Mouse (Mus musculus) testis, postnatal 14 days (tissue): ENCODE measurements around the gene Tspan5.

Experiments
- DNase-seq: peaks from one replicate; pipeline ENCODE4 v3.0.0; 2021; ENCODE audit warnings: low spot score

Tspan5 gene

DNA sequence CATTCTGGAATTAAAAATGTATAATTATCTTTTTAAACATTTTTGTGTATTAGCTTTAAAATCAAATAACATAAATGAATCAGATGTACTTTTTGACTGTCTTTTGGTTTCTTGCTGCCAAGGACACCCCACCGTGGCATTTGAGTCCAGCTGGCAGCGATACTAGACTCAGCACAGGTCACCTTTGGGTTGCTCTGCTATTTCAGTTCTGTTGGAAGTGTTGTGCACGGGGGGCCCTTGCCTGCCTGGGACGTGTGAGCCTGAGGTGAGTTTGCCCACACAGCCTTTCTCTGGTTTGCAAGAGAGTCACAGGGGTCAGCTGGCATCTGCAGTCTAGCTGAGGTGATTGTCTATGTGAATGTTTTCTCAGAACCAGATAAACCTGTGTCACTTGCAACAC is 65.8 kb downstream of the Tspan5 start:
- DNase-seq = no peak

DNA sequence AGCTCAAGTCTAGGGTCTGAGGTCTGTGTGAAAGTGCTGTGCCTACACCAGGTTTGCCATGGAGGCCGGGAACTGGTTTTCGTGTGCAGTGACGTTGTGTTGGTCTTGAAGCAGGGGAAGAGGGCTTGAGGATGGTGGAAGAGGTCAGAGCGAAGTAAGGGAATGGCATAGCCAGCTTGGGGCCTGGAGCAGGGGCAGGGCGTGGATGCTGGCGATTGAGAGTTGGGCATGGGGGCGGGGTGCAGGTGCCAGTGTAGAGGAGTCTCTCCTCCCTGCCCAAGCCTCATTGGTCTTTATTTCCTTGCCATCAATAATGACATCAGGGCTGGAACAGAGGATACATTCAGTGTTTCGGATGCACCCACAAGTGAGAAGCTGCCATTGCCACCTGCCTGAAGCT is 67.5 kb downstream of the Tspan5 start:
- no peak for DNase-seq

DNA sequence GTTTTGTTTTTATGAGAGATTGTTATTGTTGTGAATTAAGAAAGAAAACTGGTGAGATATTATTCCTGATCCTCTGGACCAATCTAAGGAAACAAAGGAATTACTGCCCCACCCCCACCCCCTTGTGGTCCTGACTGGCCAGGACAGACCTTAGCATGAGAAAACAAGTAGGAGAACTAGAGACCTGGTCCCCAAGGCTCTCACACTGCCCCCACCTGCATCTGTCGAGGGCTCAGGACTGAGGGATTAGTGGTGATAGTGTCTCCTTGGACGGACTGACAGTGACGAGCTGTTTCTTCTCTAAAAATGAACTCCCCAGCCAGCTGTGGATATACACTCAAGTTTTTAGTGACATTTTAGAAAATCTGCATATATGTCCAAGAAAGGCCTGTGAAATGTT is 70.6 kb downstream of the Tspan5 start:
- DNase-seq = no peak

DNA sequence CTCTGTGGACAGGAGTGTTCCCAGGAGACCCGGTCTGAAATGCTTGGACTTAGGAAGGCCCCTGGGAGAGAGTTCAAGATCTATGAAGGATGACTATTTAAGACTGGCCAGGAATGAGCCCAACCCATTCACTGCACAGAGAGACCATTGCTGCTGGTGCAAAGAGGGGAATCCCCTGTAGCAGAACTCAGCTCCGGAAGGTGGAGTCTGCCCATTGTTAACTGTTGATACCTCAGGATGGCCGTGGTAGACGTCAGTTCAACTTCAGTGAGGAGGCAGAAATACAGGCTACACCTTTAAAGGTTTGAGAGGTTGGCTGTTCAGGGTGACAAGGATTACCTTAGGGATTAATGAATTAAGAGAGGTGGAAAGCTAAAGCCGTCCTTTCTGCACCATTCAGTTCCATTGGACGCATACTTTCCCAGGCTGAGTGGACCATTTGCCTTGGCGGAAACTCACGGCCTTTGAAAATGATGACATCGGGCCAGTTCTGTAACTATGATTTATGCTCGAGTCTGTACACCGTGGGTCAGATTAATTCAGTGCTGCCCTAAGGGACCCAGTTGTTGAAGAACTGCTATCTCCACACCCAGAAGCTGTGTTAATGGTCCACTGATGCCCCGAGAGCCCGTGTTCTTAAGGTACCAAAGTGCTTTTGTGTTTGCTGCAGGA is 71.3 kb downstream of the Tspan5 start:
- DNase-seq = no peak

DNA sequence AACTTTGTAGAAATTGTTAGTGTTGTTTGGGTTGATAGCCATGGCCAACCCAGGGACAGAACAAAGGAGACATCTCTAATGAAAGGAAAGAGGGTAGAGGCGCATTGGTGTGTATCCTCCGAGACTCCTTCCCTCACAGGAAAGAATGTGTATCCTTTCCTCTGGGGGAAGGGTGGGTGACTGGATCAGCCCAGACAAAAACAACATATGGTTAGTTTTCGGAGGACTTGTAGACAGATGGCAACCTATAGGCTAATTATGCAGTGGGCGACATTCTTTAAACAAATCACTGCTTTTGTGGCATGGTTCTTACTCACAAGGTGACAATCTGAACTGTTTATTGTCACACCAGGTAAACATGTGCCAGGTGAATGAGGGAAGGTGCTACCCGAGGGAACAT is 72.5 kb downstream of the Tspan5 start:
- no peak for DNase-seq

DNA sequence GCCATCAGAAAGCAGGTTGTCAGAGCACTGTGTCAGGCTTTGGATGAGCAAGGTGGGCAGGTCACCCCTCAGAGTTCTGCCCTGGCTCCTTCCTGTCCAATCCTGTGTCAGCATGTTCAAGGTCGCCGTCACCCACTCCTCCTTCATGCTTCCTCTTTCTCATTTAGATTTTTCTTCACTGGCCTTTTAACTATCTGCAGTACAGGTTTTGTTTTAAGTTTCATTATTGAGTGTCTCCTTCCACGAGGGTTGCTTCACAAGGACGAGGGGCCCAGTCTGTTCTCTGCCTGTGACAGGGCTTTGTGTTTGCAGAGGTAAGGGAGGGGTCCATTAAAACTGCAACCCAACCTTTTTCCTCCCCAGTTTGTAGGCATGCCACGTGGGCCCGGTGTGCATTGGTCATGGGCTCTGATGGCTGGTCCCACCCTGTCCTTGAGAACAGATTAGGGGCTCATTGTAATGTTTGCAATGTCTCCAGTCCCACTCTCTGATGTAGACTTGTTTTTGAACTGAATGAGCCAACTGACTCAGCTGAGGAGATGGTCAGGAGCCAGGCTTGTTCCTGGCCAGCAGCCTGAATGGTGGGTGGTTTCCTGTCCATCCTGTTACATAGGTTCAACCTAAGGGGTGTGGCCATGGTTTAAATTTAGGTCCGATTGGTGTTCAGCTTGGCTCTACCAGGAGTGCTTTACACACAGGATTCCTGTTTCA is 73.3 kb downstream of the Tspan5 start:
- no peak for DNase-seq

DNA sequence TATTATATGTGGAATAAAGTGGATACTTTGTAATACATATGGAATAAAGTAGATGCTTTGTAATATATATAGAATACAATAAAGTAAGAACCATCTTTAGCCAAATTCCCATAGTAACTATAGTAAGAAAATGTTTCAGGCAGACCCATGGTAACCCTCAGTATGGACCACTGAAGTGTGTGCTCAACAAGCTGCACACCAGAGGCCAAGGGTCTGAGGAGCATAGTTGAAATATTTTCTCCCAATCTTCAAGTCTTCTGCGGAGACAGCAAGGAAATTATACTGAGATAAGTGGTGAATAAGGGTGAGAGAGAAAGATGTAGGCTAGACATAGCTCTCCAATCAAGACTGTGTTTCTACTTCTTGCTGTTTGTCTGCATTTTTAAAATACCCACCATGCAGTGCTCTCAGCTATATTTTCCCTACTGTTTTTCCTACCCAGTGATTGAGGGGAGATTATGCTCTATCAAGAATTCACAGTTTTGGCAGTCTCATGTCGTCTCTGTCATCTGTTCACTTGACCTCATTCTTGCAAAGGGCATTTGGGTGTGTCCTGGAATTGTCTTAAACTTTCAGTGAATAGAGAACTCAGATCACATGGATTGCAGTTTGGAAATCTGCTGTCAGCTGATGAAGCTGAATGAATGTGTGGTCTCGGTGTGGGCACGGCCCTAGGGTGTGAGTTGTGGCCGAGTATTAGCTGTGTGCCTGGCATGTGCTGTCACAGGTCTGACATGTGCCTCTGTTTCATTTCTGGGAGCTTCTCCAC is 75.1 kb downstream of the Tspan5 start:
- DNase-seq = no peak

DNA sequence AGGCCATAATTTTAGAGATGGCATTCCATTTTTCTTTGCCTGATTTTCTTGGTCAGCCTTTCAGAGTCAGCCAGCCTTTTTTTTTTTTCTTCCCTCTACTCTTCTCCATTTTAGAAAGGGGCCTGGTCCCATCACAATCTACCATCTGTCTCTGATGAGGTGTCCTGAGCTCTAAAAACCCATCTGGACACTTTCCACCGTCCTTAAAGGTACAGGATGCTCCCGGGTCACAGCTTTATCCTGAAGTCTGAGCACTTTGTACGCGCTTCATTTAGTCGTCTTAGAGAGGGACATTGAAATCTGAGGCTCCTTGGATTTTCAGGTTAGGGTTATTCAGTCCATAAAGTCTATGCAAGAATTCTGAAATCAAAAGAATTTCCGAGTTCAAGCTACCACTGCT is 77.9 kb downstream of the Tspan5 start:
- no peak for DNase-seq

DNA sequence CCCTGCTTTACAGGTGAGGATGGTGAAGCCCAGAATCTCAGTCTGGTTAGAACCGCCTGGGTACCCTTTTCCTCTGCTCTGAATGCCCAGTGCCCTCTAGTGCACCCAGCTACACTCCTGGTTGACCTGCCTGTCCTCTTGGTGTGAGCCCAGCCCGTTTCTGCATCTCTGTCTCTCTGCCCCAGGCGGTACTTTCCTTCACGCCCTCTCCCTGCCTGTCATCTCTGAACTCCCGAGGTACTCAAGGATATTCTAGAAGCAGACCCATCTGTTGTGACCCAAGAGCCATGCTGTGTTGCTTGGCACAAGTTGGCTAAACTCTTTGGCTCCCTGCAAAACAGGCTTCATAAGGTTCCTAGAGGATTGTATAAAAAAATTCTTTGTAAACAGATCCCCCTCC is 78.3 kb downstream of the Tspan5 start:
- DNase-seq = no peak

DNA sequence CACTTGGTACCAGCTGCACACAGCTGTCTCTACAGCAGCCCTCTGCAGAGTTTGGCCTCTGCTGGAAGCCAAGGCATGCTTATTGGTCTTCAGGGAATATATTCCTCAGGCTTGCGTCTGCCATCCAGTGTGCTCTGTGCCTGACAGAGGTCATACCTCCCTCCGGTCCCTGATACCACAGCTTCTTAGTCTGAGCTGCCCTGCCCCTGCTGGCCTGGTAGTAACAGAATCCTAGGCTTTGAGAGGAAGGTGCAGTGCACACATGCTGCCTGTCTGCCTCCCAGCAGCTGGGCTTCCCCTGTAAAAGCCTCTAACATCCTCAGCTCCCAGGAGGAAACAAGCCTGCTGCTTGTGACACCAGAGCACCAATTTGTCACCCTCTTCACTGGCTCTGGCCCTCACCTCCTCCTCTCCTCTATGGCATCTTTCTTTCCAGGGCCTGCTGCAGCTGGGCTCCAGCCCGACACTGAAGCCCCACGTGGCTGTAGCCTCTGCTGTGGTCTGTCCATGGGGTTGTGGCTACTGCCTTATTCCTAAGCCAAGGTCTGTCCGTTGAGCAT is 80.0 kb downstream of the Tspan5 start:
- DNase-seq = no peak

DNA sequence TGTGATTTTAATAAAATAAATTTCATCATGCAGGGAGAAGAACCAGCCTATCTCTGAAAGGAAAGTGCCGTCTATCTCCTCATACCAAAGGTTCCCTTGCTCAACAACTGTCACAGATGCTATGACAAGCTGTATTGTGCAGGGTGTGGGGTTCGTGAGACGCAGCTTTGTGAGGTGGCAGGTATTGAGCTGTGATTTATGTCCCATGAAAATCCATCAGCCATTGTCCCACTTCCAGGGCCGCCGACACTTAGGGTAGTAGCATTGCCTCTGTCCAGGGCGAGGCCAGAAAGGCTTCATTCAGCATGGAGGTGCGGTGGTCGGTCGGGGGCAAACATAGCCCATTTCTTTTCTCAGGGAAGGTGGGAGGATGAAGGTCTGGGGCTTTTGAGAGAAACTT is 81.9 kb downstream of the Tspan5 start:
- no peak for DNase-seq

DNA sequence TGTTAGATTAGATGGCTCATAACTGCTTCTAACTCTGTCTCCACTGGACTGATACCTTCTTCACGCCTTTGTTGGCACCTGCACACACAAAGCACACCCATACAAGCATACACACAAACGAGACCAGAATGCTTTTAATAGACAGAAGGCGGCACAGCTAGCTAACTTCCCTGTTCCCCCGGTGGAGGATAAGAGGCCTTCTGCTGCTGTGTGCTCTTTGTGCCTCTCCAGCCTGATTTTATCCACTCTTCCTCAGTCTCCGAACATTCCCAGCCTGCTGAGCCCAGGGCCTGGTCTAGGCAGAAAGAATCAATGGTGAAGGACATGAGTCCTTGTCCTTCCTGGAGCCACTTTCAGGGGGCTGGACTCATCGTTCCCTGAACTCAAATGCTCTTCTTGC is 83.3 kb downstream of the Tspan5 start:
- no peak for DNase-seq

DNA sequence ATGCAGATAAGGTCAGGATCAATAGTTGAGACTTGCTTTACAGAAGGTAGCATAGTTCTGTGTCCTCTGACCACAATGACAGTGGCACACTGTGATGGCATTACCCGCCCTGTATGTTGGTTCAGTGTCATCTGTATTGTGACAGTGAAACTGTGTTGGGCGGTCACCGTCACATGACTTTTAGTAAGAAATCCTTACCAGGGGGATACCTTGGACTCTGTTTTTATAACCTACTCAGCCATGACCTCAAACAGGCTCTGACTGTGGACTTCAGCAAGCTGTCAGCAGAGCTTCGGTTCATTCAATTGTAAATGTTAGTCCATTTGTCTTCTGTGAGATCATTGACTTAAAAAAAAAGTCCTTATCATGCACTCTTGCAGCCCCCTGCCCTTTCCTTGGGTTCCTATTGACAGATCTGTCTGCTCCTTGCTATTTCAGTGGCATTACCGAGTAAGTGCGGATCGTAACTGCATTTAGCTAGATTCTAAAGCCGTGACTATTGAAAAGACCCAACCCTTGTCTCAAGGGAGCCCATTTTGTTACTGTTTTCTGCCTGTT is 84.3 kb downstream of the Tspan5 start:
- no peak for DNase-seq

DNA sequence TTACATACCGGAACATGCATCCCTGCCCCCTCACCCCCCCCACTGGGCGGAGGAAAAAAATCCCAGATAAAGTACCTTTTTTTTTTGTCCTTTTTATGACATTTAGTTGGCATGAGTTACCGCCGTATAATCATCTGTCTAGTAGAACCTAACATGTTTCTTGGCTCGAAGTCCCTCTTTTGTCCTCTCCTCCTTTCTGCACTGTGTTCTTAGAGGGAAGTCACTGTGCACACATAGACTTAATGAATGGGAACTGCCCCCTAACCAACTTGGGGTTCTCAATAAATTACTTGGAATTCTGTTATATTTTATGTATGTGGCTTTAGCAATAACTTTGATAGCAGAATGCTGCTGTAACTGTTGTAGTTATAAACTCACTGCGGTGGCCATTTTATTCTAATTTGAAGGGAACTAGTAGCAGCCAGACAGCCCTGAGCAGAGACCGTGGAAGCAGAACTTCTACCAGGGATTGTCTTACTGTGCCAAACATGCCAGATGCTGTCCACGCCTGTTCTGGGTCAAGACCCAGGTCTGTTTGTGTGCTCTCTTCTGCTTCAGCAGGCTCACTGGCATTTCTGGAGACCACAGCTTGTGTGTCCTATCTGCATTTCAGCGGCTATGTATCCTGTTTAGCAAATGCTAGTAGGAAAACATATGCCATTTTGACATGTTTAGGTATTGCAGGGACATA is 91.0 kb downstream of the Tspan5 start:
- DNase-seq = no peak

DNA sequence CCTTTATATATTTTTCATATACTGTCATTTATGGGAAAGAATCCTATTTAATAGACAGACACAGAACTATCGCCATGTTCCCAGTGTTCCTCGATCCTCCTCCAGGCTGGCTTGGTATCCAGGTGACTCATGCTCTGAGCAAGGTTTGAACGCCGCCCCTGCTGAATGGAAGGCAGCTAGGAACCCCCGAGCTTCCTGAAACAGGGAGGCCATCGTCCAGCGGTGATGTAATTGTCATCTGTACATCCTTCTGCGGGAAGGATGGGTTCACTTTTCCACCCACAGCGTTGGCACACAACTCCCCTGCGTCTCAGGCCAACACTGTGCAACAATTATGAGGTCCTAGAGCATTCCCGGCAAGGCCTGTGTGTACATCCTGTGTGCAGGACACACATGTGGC is 92.2 kb downstream of the Tspan5 start:
- no peak for DNase-seq

DNA sequence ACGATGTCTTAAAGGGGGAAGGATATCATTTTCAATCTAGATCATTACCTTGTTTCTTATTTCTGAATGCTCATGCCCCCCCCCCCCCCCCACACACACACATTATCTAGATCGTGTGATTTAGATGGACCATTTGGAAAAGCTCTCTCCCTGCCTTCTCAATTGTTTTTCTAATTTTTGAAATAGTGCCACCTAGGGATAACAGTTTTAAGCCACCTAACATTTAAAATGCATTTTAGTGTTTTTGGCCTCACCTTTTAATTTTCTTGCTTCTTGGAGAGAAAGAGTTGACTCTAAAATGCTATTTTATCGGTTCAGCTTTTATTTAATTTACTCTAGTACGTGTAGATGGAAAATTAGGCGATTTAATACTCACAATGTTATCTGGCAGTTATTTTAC is 94.9 kb downstream of the Tspan5 start:
- DNase-seq = no peak

DNA sequence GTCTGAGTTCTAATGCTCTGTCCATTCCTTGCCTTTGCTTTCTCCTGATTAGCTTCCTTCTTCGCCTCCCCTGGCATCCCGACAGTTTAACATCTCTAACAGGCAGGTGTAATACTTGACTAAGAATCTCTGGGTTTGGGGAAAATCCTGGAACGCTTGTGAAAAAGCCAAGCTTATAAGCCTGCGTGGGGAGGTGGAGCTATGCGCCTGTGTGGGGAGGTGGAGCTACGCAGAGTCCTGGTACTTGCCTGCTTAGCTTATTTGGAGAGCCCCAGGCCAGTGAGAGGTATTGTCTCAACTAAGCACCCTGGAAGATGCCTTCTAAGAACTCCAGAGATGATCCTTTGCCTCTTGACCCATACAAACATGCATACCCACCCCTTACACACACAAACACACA is 95.7 kb downstream of the Tspan5 start:
- DNase-seq = no peak

DNA sequence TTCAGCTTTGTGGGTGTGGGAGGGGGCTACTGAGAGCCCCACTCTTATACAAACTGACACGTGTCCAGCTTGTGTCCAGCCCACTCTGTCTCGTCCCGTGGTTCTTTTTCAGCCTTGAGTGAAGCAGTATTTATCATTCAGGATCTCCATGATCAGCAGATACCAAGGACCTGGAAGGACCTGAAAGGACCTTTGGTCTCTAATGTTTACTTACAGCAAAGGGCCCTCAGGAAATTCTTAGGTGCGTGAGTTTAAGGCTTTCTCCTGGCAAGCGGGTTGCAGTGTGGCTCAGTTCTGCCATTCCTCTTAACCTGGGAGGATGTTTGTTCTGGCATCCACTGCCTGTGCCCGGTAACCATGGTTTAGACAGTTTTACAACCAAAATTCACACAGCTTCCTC is 97.7 kb downstream of the Tspan5 start:
- no peak for DNase-seq

DNA sequence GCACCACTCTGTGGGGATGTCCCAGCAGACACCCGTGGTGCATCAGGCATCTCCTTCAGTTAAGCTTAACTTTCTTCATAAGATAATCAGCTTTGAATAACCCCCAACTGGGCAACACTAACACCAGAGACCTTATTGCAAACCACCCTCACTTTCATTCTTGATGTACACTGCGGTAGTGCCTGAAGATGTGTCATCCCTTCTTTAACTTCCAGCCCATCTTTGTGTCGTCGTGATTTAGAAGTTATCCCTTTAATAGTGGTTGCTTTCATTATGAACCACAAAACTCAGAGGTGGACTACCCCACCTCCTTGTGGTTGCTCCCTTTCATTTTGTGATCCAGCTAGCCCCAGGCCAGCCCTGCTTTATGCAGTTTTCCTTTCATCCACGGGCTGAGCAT is 99.3 kb downstream of the Tspan5 start:
- no peak for DNase-seq

DNA sequence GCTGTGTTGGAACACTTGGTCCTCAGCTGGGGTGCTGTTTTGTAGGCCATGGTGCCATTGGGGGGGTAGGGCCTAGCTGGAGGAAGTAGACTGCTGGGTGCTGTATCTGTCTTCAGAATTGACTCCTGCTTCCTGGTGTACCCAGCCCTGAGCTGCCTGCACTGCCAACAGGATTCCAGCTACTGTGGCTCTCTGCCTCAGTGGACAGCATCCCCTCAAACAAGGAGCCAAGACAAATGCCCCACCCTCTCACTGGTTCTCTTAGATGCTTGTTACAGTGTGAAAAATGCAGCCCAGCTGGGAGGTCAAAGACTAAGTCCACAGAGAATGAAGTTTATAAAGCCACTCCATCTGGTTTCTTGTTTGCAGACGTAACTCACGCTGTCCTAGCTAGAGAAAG is 101.2 kb downstream of the Tspan5 start:
- no peak for DNase-seq

DNA sequence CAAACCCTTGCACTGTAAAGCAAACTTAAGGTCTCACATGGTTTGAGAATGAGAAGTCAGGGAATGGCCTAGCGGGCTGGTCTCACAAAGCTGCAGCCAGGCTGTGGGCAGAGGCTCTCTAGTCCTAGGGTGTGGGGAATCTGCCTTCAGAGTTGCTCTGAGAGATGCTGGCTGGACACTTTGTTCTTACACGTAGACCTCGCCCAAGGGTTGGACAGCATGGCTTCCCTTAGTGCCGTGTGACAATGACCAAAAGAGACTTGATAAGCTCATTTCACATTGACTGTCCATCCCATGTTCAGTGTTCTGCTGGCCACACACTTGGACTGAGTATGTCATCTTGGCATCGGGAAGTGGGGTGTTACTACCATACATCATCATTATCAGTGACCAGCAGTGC is 101.6 kb downstream of the Tspan5 start:
- no peak for DNase-seq

DNA sequence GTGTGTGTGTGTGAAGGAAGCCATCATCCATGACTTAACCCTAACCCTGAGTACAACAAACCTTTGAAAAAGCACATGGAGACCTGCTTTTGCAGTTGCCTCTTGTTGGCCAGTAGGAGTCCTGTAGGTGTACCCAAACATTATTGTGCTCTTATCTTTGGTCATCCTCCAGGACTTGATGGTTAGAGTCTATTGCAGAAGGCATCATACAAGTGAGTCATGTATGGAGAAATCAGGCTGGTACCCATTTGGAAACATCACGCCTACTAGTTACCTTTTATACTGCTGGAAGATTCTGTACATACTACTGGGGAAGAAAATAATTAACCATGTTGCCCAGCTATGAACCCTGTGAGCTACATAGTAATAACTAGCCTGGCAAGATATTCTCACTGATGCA is 103.8 kb downstream of the Tspan5 start:
- no peak for DNase-seq
